Mouse (Mus musculus) right cerebral cortex, postnatal 25 days (tissue): ENCODE measurements at regions not wholly inside any gene's neighbourhood (a gene's known extent, or its start where the extent isn't known, plus 50 kb on each side); places are given as distances from the start of the nearest gene placed in this dataset.

Experiments
- DNase-seq: peaks from one replicate; pipeline ENCODE4 v3.0.0; 2022

DNA sequence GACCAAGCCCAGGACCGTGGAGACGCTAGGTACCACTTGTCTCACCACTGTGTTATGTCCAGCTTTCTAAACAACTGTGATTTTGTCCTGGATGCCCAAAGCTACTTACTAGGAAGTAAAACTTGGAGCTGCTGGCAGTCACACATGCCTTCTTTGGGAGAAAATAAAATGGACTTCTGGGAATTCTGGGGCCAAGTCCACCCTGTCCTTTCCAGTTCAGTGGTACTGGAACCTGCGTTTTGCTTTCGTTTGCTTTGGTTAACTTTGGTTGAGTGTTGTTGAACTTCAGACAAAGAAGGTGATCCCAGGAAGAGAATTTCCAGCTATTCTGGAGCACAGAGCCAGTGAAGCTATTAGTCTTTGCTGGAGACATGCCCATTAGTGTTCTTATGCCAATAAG, 139.8 kb downstream of the Gm9817 start:
- DNase-seq = no peak

DNA sequence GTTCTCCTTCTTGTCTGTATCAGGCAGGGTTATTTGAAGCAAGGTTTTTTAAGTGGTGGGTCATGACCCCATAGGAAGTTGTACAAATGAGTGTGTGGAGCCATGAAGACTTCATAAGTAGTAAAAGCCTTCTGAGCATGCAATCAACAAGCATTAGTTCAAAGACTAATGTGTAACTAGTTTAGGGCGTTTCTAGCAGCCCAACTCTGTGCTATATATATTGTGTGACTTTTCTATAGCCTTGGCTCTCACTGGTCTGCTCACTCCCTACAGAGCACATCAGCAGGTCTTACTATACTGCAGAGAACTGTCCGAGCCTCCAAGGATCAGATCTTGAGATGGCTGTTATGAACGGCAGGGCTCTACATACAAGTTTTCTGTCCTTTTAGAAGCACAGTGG, 141.2 kb downstream of the Gm9817 start:
- no peak for DNase-seq

DNA sequence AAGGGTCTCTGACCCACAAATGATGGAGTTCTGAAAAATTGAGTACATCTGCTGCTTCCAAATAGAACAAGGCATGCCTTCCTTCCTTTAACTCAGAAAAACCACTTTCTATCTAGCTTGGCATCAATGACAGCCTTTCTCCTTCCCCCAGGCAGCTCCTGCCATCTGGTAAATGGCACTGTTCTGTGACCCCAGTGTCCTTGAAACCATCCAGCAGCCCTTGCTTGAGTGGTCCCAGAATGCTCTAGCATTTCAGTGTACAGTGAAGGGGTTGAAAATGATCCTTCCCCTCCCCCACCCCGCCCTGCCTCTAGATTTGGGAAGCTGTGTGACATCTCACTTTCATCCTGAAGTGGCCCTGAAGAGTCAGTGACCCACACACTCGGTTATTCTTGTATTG, 152.3 kb downstream of the Gm9817 start:
- no peak for DNase-seq

DNA sequence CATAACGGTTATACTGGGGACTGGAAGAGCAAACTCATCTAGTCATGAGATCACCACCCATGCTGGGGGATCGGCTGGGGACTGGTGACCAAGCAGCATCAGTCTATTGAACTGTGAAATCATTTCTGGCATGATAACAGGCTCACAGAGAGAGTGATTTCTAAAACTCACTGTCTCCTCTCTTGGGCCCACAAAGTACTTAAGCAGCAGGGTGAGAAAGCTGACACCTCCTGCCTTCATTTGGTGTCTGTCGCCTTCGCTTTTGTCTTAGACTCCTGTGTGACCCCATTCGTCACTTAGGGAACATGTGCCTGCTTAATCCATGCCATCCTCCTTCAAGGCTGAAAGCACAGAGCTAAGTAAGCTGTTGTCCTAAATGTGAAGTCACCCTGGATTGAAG, 154.3 kb upstream of the Mylip start:
- DNase-seq = no peak

DNA sequence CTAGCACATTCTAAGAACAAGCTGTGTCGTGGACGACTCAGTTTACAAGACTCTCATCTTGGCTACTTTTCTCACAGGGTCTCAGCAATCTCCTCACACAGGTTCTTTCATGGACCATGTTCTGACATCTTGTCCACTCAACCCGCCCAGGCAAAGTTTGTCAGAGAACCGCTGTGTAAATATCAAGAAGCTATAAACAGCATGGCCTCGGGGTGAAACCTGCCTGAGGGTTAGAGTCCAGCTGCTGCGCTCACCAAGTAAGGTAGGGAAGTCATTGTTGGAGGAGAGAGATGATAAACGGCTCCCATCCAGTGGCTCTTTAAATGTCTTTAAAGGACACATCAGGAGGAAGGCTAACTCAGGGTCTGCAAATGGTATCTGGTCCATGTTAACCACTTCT, 151.3 kb upstream of the Mylip start:
- DNase-seq = no peak

DNA sequence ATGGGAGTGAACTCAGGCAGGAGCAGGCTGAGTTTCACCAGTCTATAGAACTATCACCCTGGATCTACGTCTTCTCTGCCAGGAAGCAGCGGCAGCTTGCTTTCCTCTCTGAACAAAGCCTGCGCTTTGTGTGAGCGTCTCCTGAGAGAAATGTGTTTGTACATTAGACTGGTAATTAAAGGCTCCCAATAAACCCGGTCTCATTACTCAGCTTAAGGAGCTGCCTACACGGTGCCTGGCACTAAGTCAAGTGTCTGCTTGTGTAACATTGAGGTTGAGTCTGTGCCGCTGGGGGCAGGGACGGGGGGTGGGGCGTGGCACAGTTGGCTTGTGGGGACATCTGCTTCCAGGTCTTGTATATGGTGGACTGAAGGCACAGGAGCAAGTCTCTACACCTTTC, 150.4 kb upstream of the Mylip start:
- peak; percentile 15 for DNase-seq

DNA sequence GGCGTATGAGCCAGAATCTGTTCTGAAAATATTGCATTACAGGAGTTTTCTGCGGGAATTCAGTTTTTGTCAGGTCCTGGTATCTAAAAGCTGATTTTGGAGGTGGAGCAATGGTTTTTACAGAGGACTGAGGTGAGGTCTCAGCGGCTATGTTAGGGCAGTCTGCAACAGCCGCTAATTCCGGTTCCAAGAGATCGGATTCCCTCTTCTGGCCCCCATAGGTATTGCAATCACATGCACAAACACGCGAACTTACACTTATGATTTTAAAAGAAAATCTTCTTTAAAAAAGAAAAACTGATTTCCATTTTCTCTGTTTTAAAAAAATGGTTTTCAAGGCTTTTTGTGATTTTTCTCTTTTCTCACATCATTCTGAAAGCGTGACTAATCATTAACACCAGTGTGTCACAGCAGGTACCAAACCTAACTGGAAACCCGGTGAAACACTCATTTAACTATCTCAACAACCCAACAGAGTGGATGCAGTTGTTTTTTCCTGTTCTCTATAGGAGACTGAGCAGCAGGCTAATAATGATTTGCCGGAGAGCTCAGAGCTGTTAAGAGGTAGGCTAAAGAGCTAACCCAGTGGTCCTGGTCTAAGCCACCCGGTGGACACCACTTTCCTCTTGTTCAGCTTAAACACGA, 149.4 kb upstream of the Mylip start:
- no peak for DNase-seq

DNA sequence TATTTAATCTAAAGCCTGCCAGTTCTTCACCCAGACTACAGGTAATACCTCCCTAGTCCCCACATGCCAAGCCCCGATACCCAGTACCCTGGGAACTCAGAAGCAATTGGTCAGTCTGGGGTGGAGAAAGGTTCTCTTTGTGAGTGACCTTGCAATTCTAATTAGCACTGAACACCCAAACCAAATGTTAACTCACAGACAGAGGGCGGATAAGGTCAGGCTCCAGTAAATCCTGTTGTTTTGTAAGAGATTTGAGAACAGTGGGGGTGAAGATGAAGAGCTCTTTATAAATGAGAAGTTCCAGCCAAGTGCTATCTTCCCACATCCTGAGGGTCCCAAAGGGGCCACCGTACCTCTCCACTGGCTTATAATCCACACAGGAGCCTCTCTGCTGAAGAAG, 147.3 kb upstream of the Mylip start:
- no peak for DNase-seq

DNA sequence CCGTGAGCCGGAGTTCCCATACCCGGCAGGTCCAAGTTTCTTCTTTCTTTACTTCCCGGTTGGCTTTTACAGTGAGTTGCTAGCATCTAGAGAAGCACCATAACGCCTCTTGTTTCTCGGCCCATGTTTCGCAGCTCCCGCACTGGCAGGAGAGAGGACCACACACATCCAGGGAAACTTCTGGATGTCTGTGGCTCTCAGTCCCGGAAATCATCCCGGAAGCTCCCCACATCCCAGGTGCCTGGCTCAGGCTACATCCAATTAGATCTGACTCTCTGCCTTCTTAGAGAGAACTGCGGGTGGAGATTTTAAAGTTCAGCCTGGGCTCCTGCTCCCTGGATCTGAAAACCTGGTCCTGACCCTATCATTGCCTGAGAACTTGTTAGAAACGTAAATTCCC, 146.8 kb upstream of the Mylip start:
- DNase-seq = no peak

DNA sequence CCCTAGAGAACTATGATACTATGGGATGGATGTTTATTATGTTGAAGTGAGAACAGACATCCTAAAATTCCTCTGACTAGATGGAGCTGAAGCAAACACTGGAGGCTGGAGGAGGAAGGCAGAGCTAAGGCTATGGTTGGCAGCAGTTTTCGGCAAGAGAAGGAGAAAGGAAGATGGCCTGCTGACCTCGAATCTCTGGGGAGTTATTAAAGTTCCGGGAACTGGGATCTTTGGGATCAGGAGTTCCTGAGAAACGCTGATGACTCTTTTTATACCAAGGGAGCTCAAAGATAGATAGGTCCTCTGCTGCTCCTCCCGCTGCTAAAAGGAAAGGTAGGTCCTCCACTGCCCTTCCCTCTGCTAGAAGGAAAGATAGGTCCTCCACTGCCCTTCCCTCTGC, 143.9 kb upstream of the Mylip start:
- DNase-seq = no peak

DNA sequence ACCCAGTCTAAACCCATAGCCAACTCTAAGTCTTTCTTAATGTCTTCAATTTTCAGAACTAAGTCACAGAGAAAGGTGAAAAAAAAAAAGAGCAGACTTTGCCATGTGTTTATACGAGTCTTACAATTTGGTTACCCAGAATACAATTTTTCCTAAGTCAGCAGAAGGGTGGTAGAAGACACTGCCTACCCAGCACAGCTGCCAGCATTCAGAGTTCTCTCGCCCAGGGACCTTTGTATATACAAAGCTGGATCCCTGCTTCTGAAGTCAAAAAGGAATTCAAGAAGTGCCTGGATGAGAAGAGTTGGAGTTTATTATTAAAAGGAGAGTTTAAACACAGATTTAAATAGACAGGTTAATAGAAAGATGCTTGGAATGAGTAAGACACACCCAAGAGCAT, 143.2 kb upstream of the Mylip start:
- no peak for DNase-seq

DNA sequence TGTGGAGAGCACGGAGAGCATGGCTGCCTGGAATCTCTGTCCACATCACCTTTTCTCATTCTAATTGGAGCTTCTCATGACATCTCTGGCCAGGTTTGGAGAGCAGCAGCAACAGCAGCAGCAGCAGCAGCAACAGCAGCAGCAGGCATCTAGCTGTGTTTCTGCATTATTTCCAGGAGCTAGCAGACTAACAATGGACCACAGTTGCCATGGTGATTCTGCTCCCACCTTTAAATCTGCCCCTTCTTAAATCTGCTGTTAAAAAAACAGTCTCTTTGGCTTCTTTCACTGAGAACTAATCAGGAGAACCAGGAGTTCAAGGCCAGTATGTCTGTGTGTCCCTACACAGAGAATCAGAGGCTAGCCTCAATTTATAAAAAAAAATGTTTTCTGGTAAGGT, 139.5 kb upstream of the Mylip start:
- no peak for DNase-seq

DNA sequence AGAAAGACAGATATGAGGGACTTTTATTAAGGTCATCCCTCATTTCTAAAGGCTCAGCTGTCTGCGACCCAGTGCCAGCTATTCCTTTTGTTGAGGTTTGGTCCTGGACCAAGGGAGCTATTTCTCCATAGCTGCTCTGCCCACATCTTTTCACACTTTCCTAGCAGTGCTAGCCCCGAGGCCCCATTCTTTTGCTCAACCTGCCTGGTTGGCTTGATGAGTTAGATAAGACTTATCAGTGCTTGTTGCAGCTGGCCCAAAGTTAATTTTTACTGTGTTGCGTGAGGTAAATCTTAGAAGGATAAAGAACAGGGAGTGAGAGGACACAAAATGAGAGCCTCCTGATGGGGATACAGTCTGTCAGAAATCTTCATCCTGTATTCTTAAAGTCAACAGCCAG, 138.5 kb upstream of the Mylip start:
- DNase-seq = no peak

DNA sequence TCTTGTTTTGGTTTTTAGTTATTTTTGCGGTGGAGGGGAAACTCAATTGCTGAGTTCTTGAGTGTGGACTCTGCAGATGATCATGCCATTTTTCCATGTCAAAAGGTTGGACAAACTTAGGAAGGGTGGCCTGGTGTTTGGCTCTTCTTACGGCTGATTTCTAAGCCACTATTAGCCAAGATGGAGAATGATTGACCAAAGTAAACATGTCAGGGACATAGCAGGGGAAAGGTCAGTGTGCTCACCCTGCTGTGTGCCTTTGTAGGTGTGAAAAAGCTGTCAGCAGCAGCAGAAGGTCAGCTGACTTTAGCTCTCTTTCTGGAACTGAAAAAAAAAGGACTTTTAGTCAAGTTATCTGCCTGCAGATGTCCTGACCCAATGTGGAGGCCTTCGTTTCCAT, 137.4 kb upstream of the Mylip start:
- DNase-seq = no peak

DNA sequence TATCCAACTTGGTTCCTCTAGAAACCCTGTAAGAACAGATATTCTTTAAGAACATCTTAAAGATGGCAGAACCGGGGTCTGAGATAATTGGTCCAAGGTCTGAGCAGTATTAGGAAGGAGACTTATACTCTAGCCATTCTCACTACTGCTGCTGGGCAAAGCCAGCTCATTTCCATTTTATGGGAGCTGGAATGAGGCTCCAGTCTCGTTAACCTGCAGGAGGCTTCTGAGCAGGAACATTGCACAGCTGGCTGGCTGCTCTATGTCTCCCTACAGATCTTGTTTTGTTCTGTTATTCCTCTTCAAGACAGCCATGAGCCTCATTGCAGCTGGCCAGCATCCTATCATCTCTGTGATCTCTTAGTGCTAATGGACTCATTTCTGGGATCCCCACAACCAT, 136.3 kb upstream of the Mylip start:
- no peak for DNase-seq

DNA sequence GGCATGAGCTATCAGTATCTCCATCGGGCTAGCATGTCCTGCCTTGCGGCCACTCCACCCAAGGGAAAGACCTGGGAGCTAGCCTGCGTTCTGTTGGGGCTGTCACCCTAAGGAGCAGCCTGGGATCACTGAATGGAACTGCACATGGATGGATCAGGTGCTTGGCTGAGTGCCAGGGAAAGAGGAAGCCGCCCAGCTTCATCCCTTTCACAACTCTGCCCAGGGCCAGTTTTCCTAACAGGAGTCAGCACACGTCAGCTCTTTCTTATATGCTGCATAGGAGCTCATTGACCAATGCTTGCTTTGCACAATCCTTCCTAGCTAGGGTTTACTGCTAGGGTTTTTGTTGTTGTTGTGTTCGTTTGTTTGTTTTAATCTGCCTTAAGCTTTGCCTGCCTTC, 134.3 kb upstream of the Mylip start:
- no peak for DNase-seq

DNA sequence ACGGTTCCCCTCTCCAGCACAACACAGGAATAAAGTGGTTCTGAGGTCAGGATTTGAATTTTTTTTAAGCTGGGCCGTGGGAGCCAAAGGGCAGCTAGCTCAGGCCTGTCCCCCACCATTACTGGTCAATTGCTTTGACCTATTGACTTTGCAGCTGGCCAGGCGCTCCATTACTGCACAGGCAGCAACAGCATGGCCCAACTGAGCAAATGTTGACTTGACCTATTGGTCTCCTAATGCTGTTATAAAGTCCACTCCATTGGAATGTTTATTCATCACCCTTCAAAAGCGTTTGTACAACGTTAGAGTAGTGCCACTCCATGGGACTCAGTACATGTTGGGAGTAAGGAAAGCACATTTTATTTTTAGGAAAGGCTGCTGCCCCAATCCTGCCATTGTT, 127.5 kb upstream of the Mylip start:
- no peak for DNase-seq

DNA sequence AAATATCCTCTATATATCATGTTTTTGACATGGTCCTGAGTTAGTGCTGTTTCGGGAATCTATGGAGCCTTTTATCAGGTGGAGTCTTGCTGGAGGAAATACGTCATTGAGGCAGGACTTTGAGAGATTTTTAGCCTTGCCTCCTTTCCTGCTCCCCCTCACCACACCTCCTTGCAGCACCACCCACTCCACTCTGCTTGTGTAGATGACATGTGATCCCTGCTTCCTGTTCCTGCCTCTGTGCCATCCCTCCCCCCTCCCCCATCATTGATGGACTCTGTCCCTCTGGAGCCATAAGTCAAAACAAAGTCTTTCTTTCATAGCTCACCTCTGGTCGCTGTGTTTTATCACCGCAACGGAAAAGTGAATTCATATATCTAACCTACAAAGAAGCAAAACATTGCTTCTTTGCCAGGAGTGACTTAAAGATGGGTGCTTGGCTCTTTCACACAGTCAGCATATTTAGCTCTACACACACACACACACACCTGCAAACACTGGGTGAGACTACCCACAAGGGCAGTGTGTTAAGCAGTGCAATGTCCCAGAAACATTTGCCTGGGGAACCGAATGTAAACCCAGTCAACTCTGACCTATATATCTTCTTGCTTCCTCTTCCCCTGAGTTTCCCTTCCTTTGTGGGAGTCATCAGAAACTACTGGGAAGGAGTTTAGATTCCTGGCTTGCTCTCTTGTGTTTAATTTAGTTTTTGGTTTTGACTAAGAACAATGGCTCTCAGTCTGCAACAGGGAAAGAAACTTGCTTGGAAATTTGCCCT, 123.1 kb upstream of the Mylip start:
- DNase-seq = no peak

DNA sequence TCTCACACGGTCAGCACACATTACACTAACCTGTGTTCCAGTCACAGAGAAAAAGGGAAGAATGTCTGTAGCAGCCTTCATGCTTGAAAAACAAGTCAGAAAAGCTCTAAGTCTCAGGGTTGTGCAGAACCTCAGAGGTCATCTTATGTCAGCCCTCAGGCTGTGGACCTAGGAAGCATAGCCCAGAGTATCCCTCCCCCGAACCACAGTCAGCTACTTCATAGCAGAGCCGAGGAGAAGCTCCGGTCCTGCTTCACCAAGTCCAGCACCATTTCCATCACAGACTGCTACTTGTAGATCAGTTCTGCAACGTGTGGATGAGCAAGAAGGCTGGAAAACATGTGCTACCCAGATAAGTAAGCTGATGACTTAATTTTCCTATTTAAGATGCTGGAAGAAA, 122.1 kb upstream of the Mylip start:
- no peak for DNase-seq

DNA sequence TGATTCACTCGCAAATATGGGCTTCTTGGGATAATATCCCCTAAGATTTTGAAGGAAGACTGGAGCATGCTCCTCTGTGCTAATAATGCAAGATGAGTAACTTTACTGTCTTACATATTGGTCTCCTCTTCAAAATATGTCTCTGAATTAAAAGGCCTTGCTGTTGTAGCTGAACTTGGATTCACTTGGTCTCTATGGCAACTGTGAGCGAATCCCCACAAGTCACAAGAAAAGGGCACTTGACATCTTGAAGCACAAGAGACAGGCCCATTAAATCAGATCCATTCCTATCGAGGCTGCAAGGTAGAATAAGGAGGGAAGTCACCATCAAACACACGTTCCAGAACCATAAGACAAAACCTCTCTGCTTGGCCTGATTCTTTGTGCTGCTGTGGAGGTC, 121.6 kb upstream of the Mylip start:
- DNase-seq = no peak

DNA sequence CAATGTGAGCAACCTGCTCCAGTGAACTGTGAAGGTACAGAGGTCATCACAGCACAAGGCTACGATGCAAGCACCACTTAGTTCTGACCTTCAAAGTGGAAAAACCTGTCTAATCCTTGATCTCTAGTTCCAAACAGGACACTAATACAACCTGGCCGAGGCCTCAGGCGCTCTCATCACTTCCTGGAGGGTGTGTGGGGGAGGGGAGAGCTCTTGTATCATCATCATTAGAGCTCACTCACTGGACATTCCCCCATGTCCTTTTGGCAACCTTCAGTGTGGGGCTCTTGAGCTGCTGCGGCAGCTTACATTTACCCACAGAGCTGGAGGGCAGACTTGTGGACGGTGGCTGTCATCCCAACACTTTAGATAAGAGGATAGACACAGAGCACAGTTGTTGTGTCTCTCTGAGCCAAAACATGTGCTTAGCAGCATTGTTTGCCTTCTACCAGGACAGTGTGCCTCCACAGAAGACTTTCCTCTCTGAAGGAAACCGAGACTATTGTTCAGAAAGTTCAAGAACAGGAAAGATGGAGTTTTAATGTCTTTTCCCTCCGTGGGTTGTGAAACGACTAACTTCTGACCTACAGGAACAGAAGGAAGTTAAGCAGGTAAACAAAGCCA, 115.2 kb upstream of the Mylip start:
- DNase-seq = no peak

DNA sequence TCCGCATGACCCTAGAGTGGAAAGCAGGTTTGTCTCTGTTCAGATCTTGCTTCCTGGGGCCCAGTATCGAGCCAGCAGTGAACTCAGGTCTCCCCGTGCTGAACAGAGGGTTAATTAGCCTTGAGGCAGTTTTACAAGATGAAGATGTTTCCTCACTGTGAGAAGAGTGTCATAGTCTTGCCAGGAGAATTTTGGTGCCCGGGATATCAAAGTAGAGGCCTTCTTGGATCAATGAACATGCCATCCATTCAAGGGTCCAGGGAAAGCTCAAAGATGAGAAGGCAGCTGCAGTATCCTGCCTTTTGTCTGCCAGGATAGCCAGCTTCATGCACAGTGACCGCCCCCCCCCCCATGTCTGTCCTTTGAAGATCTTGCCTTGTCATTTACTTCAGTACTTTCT, 114.2 kb upstream of the Mylip start:
- no peak for DNase-seq

DNA sequence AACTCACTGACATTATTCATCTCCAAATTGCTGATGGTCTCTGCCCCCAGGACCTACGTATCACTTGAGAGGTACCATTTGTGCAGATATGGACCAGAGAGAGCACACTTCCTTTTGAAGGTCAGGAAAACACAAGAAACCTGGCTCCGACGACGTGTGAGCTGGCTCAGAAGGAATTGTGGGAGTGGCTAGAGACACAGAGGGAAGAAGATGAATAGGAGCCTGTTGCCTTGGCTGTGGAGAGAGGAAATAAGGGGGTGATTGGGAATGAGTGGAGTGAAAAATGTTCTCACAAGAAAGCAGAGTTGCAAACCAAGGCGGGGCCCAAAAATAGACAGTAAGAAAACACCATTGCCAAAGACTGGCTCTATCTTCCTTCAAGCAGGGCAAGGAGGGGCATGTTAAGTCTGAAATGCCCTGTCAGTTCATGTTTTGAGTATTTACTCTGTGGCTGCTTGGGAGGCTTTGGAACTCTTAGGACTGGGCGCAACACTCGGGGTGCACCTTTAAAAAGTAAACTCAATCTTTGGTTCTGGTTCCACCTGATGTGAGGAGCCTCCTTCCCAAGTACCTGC, 111.6 kb upstream of the Mylip start:
- no peak for DNase-seq

DNA sequence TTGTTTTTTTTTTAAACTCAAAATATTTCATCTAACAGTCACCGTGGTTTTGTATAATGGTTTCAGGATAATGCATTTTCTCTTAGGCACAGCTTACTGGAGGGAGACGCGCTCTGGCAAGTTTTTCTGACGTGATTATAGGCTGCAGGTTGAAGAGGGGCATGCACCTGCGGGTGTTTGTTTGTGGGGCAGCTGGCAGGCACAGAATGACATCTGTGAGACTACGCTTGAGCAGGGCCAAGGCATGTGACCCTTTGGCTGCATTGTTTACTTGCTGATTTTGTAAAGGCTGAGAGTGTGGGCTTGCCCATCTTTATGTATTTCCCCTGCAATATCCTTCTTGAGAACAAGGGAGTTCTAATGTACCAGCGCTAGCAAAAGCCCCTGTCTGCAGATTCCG, 108.4 kb upstream of the Mylip start:
- DNase-seq = no peak
